Mouse (Mus musculus) retina, adult 2 months (tissue): ENCODE data around the gene Morn5.

Source experiments
- DNase-seq: peaks from one replicate; pipeline ENCODE4 v3.0.0-alpha.2; 2012; ENCODE audit warnings: low read depth, low spot score

Gene Morn5

GRCm38 (mm10) chr2:36048748-36049566 lies at the start of gene Morn5, which contains the start of gene Ndufa8:
Morn5 (plus strand) TSS chr2:36049458.
Ndufa8 (minus strand) TSS chr2:36049406.
- peak; percentile 94 for DNase-seq

GRCm38 (mm10) chr2:36000390-36000789 lies 48.9 kb upstream of the Morn5 start:
- no peak for DNase-seq

GRCm38 (mm10) chr2:36002188-36002587 lies 47.1 kb upstream of the Morn5 start:
- DNase-seq = no peak

GRCm38 (mm10) chr2:36008071-36008470 lies 41.2 kb upstream of the Morn5 start:
- peak; percentile 34 for DNase-seq

DNA sequence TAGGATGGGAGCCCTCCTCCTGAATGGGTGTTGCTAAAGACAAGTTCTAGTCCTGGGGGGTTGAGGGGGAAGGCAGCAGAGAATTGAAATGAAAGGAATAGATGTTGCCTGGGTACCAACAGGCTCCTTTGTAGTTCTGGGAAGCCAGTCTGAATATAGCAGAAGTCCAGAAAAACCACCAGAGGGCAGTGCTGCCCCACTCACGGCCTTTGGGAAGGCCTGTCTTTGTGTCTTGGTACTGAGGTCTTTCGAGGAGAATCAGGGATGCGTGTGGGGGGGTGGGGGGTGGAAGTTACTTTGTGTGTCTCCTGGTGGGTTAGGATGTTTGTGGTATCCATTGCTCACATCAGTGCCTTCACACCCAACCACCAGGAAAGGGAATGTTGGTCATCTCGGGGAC lies 39.9 kb upstream of the Morn5 start:
- peak; percentile 50 for DNase-seq

DNA sequence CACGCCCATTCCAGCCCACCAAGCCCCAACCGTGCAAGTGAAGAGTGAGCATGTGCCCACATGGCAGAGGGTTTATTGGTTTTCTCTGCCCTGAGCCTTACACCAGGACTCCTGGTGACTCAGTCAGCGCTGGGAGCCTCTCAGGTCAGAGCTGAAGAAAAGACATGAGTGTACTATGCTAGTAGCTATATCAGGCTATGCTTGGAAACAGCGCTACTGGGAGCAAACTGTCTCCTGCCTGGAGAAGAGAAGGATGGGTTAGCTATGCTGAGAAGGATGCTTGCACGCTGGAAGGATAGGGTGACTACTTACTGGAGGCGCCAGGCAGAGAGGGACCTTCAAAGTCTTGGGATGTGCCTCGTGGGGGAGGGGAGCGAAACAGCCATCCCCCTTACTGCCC lies 38.7 kb upstream of the Morn5 start:
- no peak for DNase-seq

GRCm38 (mm10) chr2:36011331-36011825 lies 37.9 kb upstream of the Morn5 start:
- no peak for DNase-seq

DNA sequence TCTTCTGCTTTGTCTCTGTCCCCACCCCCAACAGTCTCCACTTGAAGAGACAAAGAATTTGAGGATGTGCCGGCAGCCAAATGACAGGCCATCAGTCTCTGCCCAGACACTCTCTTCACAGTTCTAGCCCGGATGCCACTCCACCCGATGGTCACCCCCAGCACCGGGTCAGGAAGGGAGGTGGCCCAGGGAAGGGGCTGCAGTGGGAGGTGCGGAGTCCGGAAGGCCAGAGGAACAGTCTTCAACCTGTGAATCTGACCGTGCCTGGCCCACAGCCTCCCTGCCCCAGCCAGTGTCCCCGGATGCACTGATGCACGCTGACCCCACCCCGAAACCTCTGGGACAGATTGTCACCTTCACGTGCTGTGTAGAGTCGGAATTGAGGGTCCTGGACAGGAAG lies 36.2 kb upstream of the Morn5 start:
- DNase-seq = no peak

GRCm38 (mm10) chr2:36021385-36022159 lies 27.7 kb upstream of the Morn5 start:
- peak; percentile 40 for DNase-seq

GRCm38 (mm10) chr2:36023291-36023690 lies 26.0 kb upstream of the Morn5 start:
- no peak for DNase-seq

- no peak for DNase-seq
Observed at GRCm38 (mm10) chr2:36032884-36033283, 16.4 kb upstream of the Morn5 start.

DNA sequence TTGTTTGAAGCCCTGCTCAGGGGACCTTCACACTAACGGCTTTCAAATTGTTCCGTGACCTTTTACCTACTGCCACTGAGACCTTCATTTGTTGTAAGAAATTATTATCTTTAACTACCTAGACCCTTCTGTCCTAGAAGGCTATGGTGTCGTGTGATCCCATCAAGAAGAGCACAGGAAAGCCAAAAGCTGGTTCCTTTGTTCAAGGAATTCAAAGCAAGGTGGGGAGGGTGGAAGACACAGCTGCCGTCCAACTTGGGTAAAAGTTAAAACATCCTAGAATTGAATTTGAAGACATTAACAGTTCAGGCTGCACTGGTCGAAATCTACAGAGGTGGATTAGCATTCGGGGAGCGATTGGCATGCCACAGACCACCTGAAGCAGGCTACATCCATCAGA lies 15.3 kb upstream of the Morn5 start:
- no peak for DNase-seq

DNA sequence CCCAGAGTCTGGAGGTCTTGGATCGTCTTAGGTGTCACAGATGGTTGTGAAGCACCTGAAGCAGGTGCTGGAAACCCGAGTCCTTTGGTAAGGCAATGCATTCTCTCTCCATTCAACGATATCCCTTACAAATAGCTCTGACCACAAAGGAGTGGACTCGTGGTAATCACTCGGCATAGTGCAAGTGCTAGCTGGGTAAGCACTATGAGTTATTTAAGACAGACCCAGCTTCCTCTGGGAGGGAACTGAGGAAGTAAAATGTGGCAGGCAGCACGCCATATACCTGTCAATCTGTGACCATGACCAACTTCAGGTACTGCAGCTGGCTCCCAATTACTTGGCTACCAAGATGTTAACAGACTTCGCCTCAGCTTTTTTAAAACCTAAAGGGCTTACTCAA lies 14.4 kb upstream of the Morn5 start:
- no peak for DNase-seq

DNA sequence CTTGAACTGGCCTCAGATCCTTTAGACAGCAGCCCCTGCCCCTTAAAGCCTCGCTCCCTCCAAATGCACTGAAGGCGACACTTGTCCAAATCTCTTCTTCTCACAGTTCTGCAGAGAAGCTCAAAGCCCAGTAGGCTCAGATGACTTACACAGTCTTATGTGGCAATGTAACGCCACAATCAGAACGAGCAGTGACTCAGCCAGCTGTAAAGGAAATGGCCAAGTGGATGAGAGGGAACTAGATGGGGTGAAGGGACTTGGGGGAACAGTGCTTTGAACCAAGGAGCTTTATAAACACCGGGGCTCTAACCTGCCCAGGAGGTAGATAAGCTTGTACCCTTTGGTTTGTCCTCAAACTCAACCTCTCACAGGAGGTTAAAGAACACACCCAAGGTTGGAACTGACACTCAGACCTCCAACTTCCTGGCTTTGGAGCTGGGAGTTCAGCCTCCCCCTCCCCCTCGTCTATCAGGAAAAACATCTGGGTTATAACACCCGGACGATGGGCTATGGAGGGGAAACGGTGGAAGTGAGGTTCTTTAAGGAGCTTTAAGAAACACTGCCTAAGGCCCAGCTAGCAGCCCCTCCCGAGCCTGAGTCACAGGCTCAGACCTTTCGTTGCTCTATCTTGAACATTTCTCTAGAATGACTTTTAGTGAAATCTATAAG lies 13.7 kb upstream of the Morn5 start:
- no peak for DNase-seq

DNA sequence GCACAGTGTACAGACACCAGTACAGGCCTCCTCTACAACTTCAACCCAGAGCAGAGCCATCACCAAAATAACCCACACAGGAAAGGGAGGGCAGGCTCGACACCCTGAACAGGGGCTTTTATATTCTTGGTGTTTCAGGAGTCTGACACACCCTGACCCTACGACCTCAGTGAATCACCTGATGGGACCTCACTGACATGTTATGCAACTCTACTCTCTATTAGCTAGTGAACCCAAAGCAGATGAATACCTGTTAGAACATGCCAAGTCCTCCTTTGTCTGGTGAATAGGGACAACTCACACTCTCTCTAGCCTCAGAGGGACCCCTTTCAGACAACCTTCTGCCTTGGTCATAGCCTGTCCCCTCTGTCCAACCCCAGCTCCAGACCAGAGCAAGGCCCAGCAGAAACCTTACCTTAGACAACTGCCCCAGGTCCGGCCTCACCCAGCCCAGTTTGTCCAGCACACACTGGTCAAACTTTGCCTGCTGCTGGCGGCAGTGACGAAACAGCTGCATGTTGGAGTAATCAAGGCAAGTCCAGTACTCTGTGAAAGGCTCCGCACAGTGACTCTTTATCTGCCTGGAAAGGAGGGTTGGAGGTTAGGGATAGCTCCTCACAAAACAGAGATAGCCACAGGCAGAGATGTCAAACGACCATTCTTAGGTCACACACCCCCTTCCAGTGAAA lies 9.8 kb upstream of the Morn5 start:
- no peak for DNase-seq

GRCm38 (mm10) chr2:36040872-36041271 lies 8.4 kb upstream of the Morn5 start:
- no peak for DNase-seq

- no peak for DNase-seq
Observed at GRCm38 (mm10) chr2:36048164-36048563, 1.1 kb upstream of the Morn5 start.

DNA sequence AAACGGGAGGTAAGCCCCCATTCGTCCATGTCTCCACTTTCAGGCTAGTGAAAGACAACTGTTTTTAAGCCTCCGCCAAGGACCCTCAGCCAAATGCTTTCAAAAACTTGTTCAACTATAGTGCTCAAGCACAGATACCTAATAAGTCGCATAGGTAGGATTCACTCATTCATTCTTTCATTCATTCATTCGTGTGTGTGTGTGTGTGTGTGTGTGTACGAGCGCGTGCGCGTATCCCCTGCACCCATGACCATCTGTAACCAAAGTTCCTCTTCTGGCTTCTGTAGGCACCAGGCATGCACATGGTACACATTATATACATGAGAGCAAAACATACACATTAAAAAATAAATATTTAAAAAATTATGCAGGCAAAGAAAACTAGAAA lies 303 bp downstream of the Morn5 start:
- DNase-seq = no peak

- no peak for DNase-seq
Observed at GRCm38 (mm10) chr2:36053249-36053648, 4.0 kb downstream of the Morn5 start.

DNA sequence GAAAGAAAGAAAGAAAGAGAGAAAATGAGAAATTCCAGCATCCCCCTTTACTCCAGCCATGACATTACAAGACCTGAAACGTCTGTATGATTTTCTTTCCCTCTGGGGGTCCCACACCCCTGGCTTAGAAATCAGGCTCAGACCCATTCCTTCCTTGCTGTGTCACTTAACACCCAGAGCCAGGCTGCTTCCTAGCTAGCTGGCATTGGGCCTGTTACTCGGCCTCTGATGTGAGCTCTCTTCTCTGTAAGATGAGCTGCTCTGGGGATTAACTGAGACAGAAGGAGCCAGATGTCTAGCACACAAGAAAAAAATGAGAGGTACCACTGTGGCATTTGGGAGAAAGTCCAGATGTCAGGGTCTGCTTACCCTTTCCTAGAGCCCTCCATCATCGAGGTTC lies 7.0 kb downstream of the Morn5 start:
- DNase-seq = no peak

GRCm38 (mm10) chr2:36061409-36061808 lies 12.2 kb downstream of the Morn5 start:
- DNase-seq = no peak

- no peak for DNase-seq
Observed at GRCm38 (mm10) chr2:36067132-36067531, 17.9 kb downstream of the Morn5 start.
